Mouse (Mus musculus) erythroblast, embryonic 14.5 days (primary cell): ENCODE results near the gene Lasp1.

Experiments
- GATA1 ChIP-seq: IDR thresholded peaks from 2 replicates; pipeline ENCODE4 v1.6.1; 2012; ENCODE audit warnings: low read length, inconsistent platforms, mixed read lengths
- TAL1 ChIP-seq: IDR thresholded peaks from 3 replicates; pipeline ENCODE4 v1.6.1; 2012; ENCODE audit warnings: low read length, inconsistent platforms, mixed read lengths

DNA sequence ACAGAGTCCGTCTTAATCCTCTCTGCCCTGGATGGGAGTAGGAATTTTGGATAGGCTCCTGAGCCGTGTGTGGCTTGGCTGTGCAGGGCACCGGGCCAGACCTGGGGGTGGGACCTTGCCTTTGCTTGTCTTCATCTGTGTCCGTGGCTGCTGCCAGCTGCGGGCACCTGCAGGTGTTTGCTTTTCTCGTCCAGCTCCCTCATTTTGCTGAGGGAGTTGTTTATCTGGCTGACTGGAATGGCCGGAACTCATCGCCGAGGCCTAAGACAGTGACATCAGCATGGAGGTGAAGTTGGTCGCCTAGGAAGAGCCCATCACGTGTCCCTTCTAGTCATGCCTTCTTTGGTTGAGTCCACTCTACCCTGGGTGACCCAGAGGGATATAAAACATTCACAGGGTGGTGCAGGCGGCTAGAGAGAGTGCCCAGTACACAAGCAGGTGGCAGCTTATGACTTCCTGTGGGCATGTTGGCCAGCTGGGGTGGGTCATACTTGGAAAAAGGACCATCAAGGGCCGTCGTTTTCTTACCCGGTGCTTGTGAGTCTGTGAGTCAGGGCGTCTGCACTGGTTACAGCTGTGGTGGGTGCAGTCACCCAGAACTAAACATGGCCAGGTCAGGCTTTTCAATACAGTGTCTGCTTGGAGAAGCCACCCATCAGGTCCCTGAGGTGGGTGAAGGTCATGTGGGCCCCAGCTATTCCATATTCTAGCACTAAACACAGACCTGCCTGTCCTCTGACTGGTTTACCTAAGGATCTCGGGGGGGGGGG lies 15.1 kb downstream of the Lasp1 start:
- TF ChIP-seq GATA1 (no peak), TAL1 (no peak)
